Mouse (Mus musculus) spleen, adult 2 months (tissue): ENCODE measurements around the gene Lrig2. TPM values are rescaled to one million over a fixed set of nuclear protein-coding genes. Genes with fewer than 3 reads are reported as not detected.
A peak's percentile ranks its signal among the peaks of the same experiment; 100 is the strongest.

ENCODE experiments used
- DNase-seq, 2 experiments: peaks; one replicate each; pipeline versions ENCODE4 v3.0.0 to v3.0.0-alpha.2; 2012 to 2021; ENCODE audit warnings: low spot score in 2 of 2, low read depth in 1 of 2
- H3K27ac ChIP-seq: fragments of 200-500 bp; 2 replicates; pipeline ENCODE4 v1.5.1; 2012; ENCODE audit warnings: low read length, inconsistent platforms; ENCODE audit not compliant: insufficient read depth
- H3K27me3 ChIP-seq: fragments of 200-500 bp; 2 replicates; pipeline ENCODE4 v1.6.1; 2012; ENCODE audit warnings: mild to moderate bottlenecking, moderate library complexity, low read length, inconsistent platforms; ENCODE audit not compliant: control insufficient read depth, insufficient read depth
- H3K36me3 ChIP-seq: fragments of 200-500 bp; 2 replicates; pipeline ENCODE4 v1.6.1; 2012; ENCODE audit warnings: mild to moderate bottlenecking, low read length, inconsistent platforms; ENCODE audit not compliant: control insufficient read depth, insufficient read depth
- H3K4me1 ChIP-seq: fragments of 200-500 bp; 2 replicates; pipeline ENCODE4 v1.6.1; 2011; ENCODE audit warnings: inconsistent platforms; ENCODE audit not compliant: control insufficient read depth, insufficient read depth, insufficient read length
- H3K4me3 ChIP-seq: fragments of 200-500 bp; 2 replicates; pipeline ENCODE4 v1.5.1; 2011; ENCODE audit warnings: mild to moderate bottlenecking, inconsistent platforms; ENCODE audit not compliant: insufficient read depth, insufficient read length; ENCODE audit errors: extremely low read depth
- CTCF ChIP-seq: fragments of 200-500 bp; IDR thresholded peaks from 2 replicates; pipeline ENCODE4 v1.5.1; 2011; ENCODE audit warnings: mild to moderate bottlenecking, inconsistent platforms; ENCODE audit not compliant: insufficient read depth, insufficient read length, insufficient replicate concordance; ENCODE audit errors: extremely low read depth
- POLR2A ChIP-seq: fragments of 200-500 bp; IDR thresholded peaks from 2 replicates; pipeline ENCODE4 v1.6.1; 2011; ENCODE audit warnings: low read depth, low read length, inconsistent platforms
- WGBS: fragments of 180-500 bp; shearing (Covaris S2); methylation state at CpG from one replicate; pipeline ENCODE4 v1.1.7; 2018; 5-methylcytosine and 5-hydroxymethylcytosine counted together
- polyA plus RNA-seq: library from polyadenylated mRNA; depleted of rRNA; stranded (reverse); fragments of >200 nt; gene quantifications from 2 replicates; pipeline ENCODE4 v1.2.3, GENCODE M21; 2012

Lrig2 gene
- polyA plus RNA-seq, 1 experiment = 6.0 TPM

DNA sequence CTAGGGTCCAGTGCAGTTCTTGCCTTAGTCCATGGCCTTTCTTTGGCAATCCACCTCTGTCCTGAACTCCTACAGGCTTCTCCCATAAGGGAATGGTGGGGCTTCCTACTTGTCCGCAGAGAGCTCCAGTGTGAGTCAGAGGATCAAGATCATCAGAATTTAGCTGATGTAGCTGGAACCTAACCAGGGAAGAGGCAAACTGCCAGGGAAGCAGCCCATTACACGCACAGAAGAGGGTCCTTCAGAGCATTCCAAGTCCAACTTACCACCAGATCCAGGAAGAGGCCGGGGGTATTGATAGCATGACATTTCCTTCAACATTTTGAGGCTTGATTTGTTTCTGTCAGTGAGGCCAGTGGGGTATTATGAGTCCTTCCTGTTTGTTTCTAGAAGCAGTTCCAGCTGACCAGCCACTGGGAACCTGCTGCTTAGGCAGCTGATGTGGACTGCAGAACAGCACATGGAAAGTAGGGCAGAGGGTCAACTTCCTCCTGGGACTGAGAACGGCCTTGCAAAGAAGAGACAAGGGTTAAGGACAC, 11.7 kb upstream of the Lrig2 start:
- Histone ChIP-seq H3K4me1 (peaks cover 15% of the 10 kb centered on the region; the same call in 1 of the 2 replicates), H3K36me3 (no peaks in the 10 kb centered on the region), H3K27ac (peak overlapping the region; percentile 31), H3K27me3 (no peaks in the 10 kb centered on the region), H3K4me3 (no peak overlapping the region)
- 48% methylated on average over 4 of the region's 4 CpGs for WGBS
- peak in 1 of 2 experiments; percentile 30 for DNase-seq
- TF ChIP-seq CTCF (no peak), POLR2A (no peak)

DNA sequence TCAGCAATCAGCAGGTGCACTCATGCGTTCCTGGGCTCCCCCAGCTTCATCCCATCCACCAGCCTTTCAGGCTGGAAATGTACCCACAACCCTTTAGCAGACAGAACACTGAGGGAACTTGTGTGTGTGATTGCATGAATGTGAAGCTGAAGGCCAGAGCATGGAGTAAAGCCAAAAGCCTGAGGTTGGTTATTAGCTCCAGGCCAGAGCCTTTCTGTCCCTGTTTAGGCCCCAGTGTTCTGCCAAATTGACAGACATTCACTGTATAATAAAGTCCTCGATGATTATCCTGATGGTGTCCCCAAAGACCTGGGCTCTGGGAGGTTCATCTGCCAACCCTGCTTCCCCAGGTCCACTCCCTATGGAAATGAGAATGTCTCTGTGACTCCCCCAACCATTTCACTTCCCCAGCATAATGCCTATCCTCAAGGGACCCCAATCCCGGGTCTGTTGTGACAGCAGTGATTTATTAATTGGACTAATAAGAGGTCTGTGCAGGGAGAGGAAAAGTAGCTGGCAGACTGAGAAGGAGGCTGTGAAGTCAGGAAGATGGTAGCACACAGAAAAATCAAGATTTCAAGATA, 9.7 kb upstream of the Lrig2 start:
- H3K27me3 ChIP-seq = no peaks in the 10 kb centered on the region
- no peak overlapping the region for H3K27ac ChIP-seq
- peaks cover 15% of the 10 kb centered on the region; the same call in 1 of the 2 replicates for H3K4me1 ChIP-seq
- WGBS = 82% methylated on average over 3 of the region's 3 CpGs
- no peak for TF ChIP-seq POLR2A
- no peak for TF ChIP-seq CTCF
- no peak for DNase-seq
- H3K4me3 ChIP-seq = no peak overlapping the region
- no peaks in the 10 kb centered on the region for H3K36me3 ChIP-seq

DNA sequence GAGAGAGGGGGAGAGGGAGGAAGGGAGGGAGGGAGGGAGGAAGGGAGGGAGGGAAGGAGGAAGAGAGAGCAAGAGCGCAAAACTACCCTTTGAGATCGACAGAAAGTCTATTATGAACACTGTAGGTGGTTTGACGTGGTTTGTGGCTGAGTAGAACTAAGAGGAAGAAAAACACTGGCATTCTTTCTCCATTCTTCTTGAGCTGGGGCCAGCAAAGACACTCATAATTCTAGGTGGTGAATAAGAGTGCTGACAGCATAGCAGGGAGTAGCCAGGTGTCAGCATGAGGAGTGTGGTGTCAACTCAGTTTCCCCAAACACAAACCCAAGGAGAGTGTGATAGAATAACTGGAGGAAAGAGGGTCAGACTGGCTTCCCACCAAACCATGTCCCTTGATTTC, 8.8 kb upstream of the Lrig2 start:
- no peaks in the 10 kb centered on the region for H3K36me3 ChIP-seq
- WGBS = 18% methylated on average over 3 of the region's 3 CpGs
- H3K27me3 ChIP-seq = no peaks in the 10 kb centered on the region
- DNase-seq = no peak
- no peak overlapping the region for H3K4me3 ChIP-seq
- no peak overlapping the region for H3K27ac ChIP-seq
- TF ChIP-seq POLR2A (no peak), CTCF (no peak)
- H3K4me1 ChIP-seq = peaks cover 15% of the 10 kb centered on the region; the same call in 1 of the 2 replicates

DNA sequence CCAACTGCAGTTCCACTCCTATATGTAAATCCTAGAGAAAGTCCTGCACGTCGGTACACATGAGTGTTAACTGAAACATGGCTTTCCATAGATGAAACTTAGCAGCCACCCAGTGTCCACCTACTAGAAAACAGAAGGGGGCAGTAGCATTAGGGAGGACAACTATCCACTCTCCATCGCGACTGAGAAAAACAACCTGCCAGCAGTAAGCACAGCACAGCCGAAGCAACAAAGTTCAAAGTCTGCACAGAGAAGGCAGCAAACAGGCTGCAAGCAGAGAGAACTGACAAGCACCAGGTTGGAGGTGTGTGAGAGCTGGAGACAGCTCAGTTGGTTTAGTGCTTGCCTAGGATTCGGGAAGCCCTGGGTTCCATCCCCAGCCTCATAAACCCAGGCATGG, 7.2 kb upstream of the Lrig2 start:
- 81% methylated on average over 6 of the region's 6 CpGs for WGBS
- Histone ChIP-seq H3K27ac (no peak overlapping the region), H3K36me3 (no peaks in the 10 kb centered on the region), H3K4me3 (no peak overlapping the region), H3K27me3 (no peaks in the 10 kb centered on the region), H3K4me1 (peaks cover 15% of the 10 kb centered on the region; the same call in 1 of the 2 replicates)
- no peak for DNase-seq
- TF ChIP-seq CTCF = no peak

DNA sequence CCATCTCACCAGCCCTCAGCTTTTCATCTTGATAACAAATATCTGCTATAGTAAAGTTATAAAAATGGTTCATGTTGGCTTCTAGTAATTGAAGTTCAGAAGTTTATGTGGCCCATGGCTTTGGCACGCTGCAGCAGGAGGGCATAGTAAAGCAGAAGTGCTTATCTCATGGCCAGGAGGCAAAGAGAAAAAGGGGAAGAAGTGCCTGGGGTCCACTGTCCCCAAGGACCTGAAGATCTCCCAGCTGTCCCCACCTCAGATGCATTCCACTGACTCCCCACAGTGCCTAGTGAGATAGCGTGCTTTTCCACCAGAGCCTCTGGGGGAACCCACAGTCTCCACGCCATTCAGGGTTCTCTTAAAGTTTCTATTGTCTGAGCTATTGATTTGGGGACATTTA, 6.7 kb upstream of the Lrig2 start:
- TF ChIP-seq CTCF (no peak), POLR2A (no peak)
- Histone ChIP-seq H3K27me3 (no peaks in the 10 kb centered on the region), H3K27ac (no peak overlapping the region), H3K4me3 (no peak overlapping the region), H3K4me1 (peaks cover 12% of the 10 kb centered on the region; the same call in 1 of the 2 replicates), H3K36me3 (no peaks in the 10 kb centered on the region)
- DNase-seq = peak in 1 of 2 experiments; percentile 7
- WGBS = 41% methylated on average over 3 of the region's 3 CpGs

DNA sequence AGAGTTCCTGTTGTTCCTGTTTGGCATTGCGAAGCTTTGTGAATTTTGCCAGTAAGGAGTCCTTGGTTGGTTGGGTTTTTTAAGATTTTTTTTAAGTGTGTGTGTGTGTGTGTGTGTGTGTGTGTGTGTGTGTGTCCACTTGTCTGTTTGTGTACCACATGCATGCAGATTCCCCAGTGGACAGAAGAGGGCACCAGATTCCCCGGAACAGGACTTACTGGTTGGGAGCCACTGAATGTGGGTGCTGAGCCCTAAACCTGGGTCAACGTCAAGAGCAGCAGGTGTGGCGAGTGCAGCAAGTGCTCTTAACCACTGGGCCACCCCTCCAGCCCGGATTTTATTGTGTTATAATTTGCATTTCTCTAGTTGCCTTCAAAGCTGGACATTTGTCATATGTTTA, 5.4 kb upstream of the Lrig2 start:
- WGBS = 91% methylated on average over 5 of the region's 5 CpGs
- no peak for TF ChIP-seq POLR2A
- no peak for TF ChIP-seq CTCF
- no peak for DNase-seq
- H3K4me3 ChIP-seq = no peak overlapping the region
- H3K36me3 ChIP-seq = no peaks in the 10 kb centered on the region
- H3K27ac ChIP-seq = no peak overlapping the region
- H3K27me3 ChIP-seq = no peaks in the 10 kb centered on the region
- peaks cover 6% of the 10 kb centered on the region; the same call in 1 of the 2 replicates for H3K4me1 ChIP-seq

DNA sequence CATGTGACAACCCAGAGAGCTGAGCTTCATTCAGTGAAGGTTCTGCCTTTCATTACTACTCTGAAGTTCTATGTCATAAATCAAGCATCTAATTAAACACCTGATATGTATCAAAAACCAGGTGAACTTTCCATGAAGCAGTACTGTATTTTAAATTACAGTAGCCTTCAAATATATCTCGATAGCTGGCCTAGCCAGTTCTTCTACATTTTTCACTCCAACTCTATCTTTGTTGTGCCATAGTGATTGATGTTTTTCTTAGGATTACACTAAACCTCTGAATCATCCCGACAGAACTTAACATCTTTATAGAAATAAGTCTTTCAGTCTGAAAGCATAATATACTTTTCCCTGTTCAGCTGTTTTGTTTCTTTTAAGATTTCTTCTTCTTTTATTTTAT, 2.8 kb upstream of the Lrig2 start:
- H3K27me3 ChIP-seq = no peaks in the 10 kb centered on the region
- H3K36me3 ChIP-seq = no peaks in the 10 kb centered on the region
- 92% methylated on average over 2 of the region's 2 CpGs for WGBS
- no peak overlapping the region for H3K27ac ChIP-seq
- no peak for DNase-seq
- H3K4me3 ChIP-seq = no peak overlapping the region
- H3K4me1 ChIP-seq = peaks cover 2% of the 10 kb centered on the region; the same call in 1 of the 2 replicates
- no peak for TF ChIP-seq CTCF
- no peak for TF ChIP-seq POLR2A
